Mouse (Mus musculus): Measurements from ENCODE around the gene Nkain2.

GRCm38 (mm10) chr10:32640256-32640655, 250.0 kb downstream of the Nkain2 start:
- no peak for TF ChIP-seq CTCF (IDR thresholded peaks at IDR 0.05; ENCODE audit: low read depth)
- no peak for TF ChIP-seq EP300 (IDR thresholded peaks at IDR 0.05; ENCODE audit: low read depth)

Measured in liver, postnatal 0 days (tissue).